Mouse (Mus musculus): ENCODE results near the gene Haao.

The Haao gene

DNA sequence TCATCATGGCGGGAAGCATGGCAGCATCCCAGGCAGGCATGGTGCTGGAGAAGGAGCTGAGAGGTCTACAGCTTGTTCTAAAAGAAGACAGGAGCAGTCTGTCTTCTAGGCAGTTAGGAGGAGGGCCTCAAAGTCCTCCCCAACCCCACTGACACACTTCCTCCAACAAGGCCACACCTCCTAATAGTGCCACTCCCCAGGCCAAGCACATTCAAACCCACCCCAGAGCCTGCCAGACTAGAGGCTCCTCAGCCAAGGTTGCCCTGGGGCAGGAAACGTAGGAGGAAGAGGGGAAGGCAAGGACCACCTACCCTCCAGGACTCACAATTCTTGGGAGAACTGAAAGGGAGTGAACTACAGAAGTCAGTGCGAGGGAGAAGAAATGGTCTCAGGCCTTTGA lies at the start of gene Haao:
Haao (minus strand) TSS at position 149 of the 400 bp plus-strand sequence.
- DNase-seq (ENCODE audit: low spot score in 2 of 2) = no peak

DNA sequence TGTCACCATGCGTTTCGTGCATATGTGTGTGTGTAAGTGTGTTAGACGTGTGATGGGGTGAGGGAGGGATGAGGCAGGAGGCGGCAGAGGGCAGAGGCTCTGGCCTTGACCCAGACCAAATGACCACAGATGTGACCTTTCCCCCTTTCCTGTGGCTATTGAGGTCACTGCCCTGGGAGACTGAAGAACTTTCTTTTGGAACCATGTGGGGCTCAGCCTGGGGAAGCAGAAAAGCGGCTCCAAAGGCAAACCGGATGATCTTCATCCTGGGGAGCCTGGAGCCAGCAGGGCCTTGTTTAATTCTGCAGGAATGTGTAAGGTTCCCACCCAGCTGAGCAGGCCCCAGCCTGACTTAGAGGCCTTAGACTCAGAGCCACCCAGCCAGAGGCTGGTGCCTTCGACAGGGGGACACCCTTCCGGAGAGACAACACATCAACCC lies 49.6 kb upstream of the Haao start:
- no peak for DNase-seq (ENCODE audit: low spot score in 2 of 2)

DNA sequence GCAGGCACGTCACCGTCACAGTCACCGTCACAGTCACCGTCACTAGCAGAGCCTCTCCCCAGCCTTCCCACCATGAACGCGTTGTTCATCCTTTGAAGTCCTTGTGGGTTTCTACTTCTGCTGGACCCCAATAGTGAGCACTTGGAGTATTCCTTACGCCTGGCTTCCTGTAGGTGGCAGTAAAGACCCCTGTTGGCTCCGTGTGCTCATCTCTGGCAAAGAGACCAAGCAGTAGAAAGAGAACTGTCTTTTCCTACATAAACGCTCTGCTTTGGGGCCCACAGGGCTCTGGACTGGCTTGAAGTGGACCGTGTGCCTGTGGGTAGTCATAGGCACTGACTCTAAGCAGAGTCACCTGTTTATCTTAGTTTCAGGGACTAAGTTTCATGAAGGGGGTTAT lies 49.0 kb upstream of the Haao start:
- DNase-seq (ENCODE audit: low spot score in 2 of 2) = no peak

DNA sequence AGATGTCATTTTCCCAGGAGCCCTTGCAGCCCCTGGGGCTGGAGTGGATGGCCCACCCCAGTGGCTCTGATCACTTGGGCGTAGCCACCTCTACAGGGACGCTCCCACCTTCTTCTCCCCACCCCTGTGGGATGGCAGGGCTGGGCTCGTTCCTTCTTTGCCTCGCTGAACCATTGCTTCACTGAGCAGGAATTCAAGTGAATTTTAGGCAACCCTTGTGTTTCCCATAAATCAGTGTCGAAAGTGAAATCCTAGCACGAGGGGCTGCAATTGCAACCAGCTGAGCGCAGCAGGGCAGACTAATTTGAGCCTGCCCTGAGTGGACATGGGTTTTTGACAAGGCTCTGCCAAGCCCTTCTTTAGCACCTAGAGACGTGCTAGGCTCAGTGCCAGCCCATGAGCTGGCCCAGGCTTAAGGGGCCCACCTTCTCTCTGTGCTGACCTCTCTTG lies 47.6 kb upstream of the Haao start:
- no peak for DNase-seq (ENCODE audit: low spot score in 2 of 2)

DNA sequence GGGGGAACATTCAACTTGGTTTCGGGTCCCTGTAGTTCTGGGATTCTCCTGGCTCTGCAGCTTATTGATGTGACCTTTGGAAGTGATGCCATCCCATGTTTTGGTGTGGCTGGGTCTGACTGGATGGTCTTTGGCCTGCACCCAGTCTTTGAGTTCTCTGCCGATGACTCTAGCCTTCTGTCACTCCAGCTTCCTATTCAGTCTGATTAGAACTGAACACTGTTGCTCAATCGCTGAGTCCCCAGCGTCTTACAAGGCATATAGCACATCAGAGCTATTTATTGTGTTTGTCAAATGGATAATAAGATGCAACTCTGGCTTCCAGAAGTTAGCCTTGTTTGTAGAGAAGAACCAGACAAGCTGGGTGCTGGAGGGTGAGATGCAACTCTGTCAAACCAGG lies 45.4 kb upstream of the Haao start:
- no peak for DNase-seq (ENCODE audit: low spot score in 2 of 2)

DNA sequence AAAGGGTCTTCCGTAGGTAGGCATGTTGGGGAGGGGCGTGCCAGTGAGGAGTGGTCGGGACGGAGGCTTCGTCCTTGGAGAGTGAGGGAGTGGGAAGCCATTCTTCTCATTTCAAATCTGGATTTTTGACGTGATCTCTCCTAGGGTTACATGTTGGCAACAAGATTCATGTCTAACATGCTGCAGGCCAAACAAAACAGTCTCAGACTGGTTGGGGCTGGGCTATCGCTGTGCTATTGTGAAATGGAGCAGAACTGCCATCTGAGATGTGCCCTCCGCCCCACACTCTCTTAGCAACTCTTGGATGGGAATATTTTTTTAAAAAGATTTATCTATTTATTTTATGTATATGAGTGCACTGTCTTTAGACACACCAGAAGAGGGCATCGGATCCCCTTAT lies 44.1 kb upstream of the Haao start:
- DNase-seq (ENCODE audit: low spot score in 2 of 2) = no peak

DNA sequence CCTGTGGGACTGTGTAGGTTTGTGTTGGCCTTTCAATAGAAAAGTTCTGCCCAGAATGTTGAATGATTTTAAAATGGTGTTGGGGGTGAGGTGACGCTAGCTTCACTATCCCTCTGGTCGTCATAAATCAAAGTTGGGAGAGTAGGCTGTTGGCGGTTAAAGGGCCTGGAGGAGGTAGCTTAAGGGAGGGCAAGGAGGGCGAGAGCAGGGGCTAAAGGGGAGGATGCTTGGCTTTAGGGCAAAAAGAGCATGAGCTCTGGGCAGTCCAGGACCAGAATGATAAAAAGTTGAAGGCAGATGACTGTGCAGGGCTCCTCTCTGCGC lies 42.6 kb upstream of the Haao start:
- no peak for DNase-seq (ENCODE audit: low spot score in 2 of 2)

DNA sequence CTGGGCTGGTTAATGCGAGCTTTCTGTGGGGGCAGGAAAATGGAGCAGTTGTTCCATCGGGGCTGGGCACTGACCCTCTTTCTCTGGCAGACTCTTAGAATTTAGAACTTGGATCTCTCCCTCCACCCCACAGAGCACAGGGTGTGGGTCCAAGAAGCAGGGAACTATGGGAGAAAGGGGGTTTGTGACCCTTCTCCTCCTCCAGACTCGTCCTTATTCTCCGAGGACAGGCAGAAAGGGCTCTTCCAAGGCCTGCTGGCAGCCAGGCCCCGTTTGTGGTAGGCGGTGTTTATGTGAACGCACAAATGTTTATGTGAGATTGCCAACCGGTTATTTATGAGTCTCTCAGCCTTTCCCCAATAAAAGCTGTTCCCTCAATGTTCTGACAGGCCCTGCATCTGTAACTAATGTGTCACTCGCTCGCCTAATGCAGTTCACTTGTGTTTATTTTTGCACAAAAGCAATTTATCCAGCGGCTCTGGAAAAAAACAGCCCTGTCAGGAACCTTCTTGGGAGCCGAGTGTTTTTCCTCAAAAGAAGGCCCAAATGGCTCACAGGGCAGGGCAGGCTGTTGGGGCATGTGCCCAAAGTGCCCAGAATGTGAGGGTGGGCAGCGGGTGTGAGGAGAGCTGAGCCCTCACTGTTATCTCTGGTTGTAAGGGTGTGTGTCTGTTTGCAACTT lies 42.1 kb upstream of the Haao start:
- peak; percentile 45 to 51 for DNase-seq (ENCODE audit: low spot score in 2 of 2)

DNA sequence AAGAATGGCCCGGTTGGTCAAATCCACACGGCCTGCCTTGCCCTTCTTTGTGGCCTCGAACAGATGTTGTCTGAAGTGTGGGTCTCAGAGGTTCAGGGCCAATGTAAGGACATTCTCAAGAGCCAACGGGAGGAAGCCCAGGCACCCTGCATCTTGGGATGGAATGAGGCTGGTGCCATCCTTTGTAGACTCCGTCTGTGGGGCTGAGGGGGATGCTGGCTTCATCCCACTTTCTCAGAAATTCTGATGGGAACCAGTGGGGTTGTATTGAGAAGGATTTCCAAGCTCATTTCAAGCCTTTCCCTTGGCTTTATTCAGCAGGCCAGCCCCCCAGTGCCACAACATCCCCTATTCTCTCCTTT lies 41.5 kb upstream of the Haao start:
- DNase-seq (ENCODE audit: low spot score in 2 of 2) = no peak

DNA sequence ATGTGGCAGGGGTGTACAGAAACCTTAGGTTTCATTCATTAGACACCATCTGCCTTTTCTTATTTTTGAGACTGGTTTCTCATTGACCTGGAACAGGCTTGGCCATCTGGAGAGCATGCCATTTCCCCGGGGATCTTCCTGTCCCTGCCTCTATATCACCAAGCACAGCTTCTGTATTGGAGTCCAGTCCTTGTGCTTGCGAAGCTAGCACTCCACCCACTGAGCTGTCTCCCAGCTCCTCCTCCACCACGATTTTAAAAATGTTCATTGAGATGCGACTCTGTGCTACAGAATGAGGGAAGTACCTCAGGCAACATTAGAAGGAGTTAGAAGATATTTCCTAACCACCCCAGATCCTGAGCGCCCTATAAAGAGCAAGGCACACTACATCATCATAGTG lies 39.5 kb upstream of the Haao start:
- DNase-seq (ENCODE audit: low spot score in 2 of 2) = no peak

DNA sequence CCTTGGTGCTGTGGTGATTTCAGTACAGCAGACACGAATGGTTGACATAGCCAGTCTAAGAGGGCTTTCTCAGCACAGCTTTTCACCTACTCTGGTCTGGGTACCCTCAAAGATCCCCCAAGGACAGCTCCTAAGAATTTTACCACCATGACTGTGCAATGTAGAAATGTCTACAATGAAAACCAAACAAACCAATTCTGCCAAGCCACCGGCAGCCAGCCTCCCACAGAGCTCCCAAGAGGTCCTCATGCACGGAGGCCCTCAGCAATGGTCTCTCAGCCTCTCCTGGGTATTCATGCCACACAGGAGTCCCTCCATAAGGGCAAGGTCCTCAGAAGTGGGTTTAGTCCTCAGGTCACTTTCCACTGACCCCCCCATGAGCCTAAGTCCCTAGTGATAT lies 38.6 kb upstream of the Haao start:
- no peak for DNase-seq (ENCODE audit: low spot score in 2 of 2)

DNA sequence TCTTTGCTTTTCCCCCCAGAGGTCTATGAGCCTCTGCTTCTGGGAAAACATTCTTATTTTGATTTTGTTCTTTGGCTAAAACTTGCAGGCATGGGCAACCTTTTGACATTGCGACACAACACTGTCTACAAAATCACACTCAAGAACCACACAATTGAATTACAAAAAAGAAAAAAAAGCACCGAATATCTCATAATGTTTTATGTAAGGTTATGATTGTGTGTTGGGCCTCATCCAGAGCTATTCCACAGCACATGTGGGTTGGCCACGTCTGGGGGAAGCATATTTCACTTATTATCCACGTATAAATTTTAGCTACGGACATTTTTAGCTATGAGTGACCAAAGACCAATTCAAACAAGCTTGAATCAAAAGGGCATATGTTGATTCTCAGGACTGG lies 38.0 kb upstream of the Haao start:
- no peak for DNase-seq (ENCODE audit: low spot score in 2 of 2)

DNA sequence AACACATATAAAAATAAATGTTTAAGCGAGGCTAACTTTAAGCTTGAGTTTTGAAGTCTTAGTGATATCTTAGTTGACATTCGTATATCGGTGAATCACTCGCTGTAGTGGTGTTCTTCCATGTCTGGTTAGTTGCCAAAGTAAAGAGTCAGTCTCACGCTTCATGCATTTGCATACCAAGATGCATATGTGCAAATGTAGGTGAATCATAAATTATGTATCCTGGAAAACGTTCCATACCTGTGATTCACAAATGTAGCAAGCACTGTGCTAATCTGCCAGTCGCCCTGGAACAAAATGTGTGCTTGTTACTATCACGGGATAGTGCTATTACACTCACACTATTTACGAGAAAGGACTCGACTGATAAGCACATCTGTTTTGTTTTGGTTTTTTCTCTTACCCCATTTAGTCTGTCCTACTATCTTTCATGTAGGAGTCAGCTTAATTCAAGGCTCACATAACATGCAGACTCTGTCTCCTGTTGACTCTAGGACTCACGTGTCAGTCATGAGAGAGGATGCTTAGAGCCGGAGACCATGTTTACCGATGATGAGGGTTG lies 37.3 kb upstream of the Haao start:
- DNase-seq (ENCODE audit: low spot score in 2 of 2) = no peak

DNA sequence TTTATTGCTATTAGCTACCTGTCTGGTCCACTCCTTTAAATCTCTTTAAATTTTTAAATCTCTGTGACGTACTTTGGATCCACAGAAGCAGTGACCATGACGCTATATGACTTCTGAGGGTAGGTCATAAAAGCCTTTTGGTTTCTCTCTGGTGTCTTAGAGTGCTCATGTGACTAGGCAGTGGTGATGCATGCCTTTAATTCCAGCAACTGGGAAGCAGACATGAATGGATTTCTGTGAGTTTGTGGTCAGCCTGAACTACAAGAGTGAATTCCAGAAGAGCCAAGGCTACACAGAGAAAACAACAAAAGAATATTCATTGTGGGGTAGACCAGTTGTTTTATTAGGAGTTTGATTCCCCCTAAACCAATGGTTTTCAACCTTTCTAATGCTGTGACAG lies 35.0 kb upstream of the Haao start:
- DNase-seq (ENCODE audit: low spot score in 2 of 2) = no peak

DNA sequence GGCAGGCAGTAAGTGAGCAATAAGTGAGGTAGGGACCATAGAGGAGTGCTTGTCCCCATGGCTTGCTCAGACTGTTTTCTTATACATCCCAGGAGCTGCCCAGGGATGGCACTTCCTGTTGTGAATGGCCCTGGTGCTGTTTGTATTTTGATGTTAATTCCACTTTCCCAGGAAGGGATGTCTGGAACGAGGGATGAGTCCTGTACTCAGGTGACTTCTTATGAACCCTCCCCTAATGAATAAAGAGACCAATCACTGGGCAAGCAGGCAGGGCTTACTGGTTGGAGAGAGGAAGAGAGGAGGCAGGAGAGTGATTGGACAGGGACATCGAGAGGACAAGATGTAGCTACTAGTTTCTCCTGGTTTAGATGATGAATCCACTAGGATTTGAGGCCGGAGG lies 33.3 kb upstream of the Haao start:
- no peak for DNase-seq (ENCODE audit: low spot score in 2 of 2)

DNA sequence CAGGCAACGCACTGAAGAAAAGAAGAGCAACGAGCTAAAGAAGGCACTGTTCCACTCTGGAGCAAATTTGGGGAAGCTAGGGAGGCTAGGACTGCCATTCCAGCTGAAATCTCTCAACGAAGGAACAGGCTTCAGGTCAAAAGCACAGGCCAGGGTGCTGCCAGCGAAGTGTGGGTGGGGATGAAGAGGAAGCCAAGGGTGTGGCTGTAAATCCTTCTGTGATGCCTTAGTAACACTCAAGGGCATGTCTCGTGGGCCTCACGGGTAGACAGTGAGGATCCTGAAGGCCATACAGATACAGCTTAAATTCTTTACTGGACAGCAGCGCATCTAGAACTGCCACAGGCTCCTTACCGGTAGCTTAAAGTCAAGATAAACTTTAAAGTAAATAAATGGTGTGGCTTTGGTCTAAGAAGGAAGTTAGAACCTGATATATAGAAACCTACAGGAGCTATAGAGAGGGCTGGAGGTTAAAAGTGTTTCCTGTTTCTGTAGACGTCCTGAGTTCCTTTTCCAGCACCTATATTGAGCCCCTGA lies 32.5 kb upstream of the Haao start:
- DNase-seq (ENCODE audit: low spot score in 2 of 2) = no peak

DNA sequence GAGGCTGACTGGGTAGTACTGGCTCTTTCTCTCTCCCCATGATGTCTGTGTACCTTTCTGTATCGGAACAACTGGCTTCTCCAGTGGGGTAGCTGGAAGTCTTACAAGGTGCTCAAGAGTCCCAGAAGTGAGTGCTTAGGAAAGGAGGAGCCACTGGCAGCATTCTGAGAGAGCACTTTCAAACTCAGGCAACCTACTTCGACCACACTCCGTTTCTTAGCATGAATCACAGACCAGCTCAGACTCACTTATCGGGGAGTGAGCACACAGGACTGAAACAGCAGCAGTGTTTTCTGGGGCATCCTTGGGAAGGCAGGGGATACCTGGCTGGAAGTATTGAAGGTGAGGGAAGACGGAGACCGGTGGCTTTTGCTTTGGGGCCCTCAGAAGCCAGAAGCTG lies 31.9 kb upstream of the Haao start:
- no peak for DNase-seq (ENCODE audit: low spot score in 2 of 2)

DNA sequence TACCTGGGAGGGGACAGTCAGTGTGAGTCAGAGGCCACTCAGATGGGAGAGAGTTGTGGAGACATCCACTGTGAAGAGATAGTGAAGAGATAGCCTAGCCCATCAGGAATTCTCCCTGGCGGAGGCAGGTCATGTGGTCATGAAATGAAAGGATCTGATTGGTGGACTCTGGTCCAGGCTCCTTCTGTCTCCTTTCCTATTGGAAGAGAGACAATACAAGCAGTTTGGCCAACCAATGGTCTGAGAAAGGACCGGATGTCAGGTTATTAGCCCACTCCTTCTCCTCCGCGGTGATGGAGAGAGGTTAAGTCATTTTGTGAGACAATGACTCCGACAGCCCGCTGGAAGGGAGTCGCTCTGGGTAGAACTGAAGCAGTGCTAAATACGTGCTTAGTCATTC lies 26.8 kb upstream of the Haao start:
- no peak for DNase-seq (ENCODE audit: low spot score in 2 of 2)

DNA sequence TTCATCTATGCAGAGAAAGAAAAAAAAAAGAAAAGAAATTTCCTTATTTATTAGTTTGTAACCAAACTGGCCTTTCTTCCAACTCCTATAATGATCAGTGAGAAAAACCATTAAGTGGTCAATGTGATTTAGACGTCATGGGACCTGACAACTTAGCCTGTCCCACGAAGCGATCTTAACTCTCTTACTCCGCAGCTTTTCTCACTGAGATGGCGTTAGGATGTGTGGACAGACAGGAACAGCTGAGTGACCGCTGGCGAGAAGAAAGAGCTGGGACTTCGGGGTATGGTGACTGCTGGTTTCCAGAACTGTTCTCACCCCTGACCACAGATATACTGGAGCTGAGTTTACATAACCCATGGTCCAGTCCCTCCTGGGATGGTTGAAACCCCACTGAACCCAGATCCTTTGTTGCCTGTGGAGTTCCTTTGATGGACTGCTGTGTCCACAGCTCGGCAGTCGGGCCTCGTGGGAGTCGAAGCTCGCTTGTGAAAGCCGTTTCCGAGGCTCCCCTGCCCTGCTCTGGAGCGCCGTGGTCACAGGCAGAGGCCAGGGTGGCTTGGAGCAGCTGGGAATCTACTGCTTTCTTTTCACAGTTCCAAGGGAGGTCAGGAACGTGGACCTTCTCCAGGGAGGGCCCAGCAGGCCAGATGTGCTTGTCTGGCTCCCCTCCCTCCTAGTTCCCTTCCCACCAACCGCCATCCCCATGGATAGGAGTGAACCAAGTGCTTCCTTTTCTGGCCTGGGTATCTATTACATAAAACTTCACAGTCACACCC lies 25.8 kb upstream of the Haao start:
- DNase-seq (ENCODE audit: low spot score in 2 of 2) = no peak

DNA sequence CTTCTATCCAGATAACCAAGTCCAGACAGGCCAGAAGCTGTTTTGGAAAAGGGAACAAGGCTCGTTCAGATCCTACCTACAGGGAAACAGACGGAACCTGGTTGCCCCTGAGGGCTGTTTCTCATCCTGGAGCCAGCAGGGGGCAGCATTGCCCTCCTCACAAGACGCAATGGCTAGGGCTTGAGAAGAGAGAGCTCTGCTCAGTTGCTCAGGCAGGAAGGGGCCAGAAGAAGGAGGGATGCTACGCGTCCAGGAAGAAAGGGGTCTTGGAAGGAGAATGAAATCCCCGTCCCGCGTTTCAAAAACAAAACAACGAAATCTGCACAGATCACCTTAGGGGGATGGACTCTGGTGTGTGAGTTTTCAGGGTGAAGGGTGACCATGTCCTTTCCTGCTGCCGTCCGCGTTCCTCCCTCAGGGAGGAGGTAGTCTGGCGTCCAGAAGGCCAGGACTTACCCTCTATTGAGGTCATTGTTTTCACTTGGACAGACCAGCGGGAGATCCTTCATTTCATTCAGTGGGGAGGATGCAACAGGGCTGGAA lies 25.1 kb upstream of the Haao start:
- peak in 1 of 2 experiments; percentile 86 for DNase-seq (ENCODE audit: low spot score in 2 of 2)

DNA sequence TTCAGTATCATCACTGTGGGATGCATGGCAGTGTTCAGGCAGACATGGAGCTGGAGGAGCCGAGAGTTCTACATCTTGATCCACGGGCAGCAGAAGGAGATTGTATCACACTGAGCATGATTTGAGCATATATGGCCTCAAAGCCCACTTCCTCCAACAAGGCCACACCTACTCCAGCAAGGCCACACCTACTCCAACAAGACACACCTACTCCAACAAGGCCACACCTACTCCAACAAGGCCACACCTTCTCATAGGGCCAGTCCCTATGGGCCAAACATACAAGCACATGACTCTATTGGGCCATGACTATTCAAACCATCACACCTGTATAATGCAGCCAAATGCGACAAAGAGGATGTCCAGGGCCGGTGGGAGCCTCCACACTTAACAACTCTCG lies 23.6 kb upstream of the Haao start:
- DNase-seq (ENCODE audit: low spot score in 2 of 2) = no peak

DNA sequence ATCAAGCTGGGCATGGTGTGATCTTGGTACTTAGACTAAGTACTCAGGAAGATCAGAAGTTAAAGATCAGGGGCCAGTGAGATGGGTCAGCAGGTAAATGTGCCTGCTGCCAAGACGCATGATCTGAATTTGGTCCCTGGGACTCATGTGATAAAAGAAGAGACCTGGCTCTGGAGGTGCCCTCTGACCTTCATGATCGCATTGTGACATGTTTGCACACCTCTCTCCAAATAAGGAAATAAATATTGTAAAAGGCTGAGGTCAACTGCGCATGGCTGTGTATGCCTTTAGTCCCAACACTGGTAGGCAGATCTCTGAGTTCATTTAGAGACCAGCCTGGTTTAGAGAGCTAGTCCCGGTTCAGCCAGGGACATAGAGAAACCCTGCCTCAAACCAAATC lies 22.6 kb upstream of the Haao start:
- no peak for DNase-seq (ENCODE audit: low spot score in 2 of 2)

DNA sequence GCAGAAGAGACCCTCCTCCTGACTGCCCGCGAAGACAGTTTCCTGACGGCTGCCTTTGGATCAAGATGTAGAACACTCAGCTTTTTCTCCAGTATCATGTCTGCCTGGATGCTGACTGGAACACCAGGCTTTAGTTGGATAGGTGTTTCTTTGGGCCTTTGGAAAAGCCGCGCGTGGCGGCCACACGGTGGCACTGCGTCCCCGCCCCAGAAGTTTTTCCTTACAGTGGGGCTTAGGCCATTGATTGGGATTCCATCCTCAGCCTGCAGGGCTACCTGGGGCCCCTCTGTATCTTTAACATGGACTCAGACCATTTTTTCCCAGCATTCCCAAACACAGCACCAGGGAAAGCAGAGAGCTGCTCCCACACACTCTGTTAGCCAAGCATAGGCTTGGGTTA lies 18.8 kb upstream of the Haao start:
- DNase-seq (ENCODE audit: low spot score in 2 of 2) = peak in 1 of 2 experiments; percentile 32
